Mouse (Mus musculus) kidney, postnatal 4 days (tissue): Measurements from ENCODE around the gene Rbbp8nl.

Experiments used
- DNase-seq, 2 experiments: peaks; one replicate each; pipeline ENCODE4 v3.0.0; 2021; ENCODE audit warnings: mixed read lengths in 2 of 2

Gene Rbbp8nl

GRCm38 (mm10) chr2:180289440-180290108 lies at the start of gene Rbbp8nl:
Gene Rbbp8nl (minus strand): TSS chr2:180289879.
- peak; percentile 70 to 78 for DNase-seq

- peak; percentile 75 to 81 for DNase-seq
Observed at GRCm38 (mm10) chr2:180334551-180334986, 44.9 kb upstream of the Rbbp8nl start, which contains the start of gene Gata5. Gene Gata5 (minus strand): TSS chr2:180334699.

- DNase-seq, result peak; percentile 34 to 51
Observed at GRCm38 (mm10) chr2:180333778-180334550, 44.3 kb upstream of the Rbbp8nl start.

- DNase-seq, result no peak
Observed at GRCm38 (mm10) chr2:180329466-180329865, 39.8 kb upstream of the Rbbp8nl start.

- DNase-seq, result peak; percentile 58 to 63
Observed at GRCm38 (mm10) chr2:180322674-180323355, 33.1 kb upstream of the Rbbp8nl start.

- no peak for DNase-seq
Observed at GRCm38 (mm10) chr2:180320216-180320615, 30.5 kb upstream of the Rbbp8nl start.

- peak in 1 of 2 experiments; percentile 25 for DNase-seq
Observed at GRCm38 (mm10) chr2:180317591-180317990, 27.9 kb upstream of the Rbbp8nl start.

- DNase-seq, result no peak
Observed at GRCm38 (mm10) chr2:180314292-180314691, 24.6 kb upstream of the Rbbp8nl start.

- no peak for DNase-seq
Observed at GRCm38 (mm10) chr2:180311147-180311546, 21.5 kb upstream of the Rbbp8nl start.

GRCm38 (mm10) chr2:180307680-180308079 lies 18.0 kb upstream of the Rbbp8nl start:
- DNase-seq, result no peak

GRCm38 (mm10) chr2:180306423-180307168 lies 16.9 kb upstream of the Rbbp8nl start:
- no peak for DNase-seq

- no peak for DNase-seq
Observed at GRCm38 (mm10) chr2:180306009-180306408, 16.3 kb upstream of the Rbbp8nl start.

GRCm38 (mm10) chr2:180305490-180305889 lies 15.8 kb upstream of the Rbbp8nl start:
- DNase-seq, result no peak

GRCm38 (mm10) chr2:180304554-180304953 lies 14.9 kb upstream of the Rbbp8nl start:
- DNase-seq, result no peak

- no peak for DNase-seq
Observed at GRCm38 (mm10) chr2:180303468-180303867, 13.8 kb upstream of the Rbbp8nl start.

- DNase-seq, result no peak
Observed at GRCm38 (mm10) chr2:180302201-180302600, 12.5 kb upstream of the Rbbp8nl start.

- no peak for DNase-seq
Observed at GRCm38 (mm10) chr2:180300771-180301170, 11.1 kb upstream of the Rbbp8nl start.

- DNase-seq, result no peak
Observed at GRCm38 (mm10) chr2:180300252-180300651, 10.6 kb upstream of the Rbbp8nl start.

GRCm38 (mm10) chr2:180292906-180293305 lies 3.2 kb upstream of the Rbbp8nl start:
- DNase-seq, result no peak

GRCm38 (mm10) chr2:180292026-180292425 lies 2.3 kb upstream of the Rbbp8nl start:
- DNase-seq, result no peak

GRCm38 (mm10) chr2:180291566-180291965 lies 1.9 kb upstream of the Rbbp8nl start:
- no peak for DNase-seq

- DNase-seq, result no peak
Observed at GRCm38 (mm10) chr2:180290503-180290902, 824 bp upstream of the Rbbp8nl start.

GRCm38 (mm10) chr2:180288966-180289365 lies 713 bp downstream of the Rbbp8nl start:
- DNase-seq, result peak in 1 of 2 experiments; percentile 17
